Mouse (Mus musculus) MEL-GATA-1-ER (cell line): ENCODE results near the gene Per1.
A peak's percentile ranks its signal among the peaks of the same experiment; 100 is the strongest.
"Not testable (repeated sequence)": the region's sequence is repeated elsewhere in the genome, so short reads cannot be mapped to it uniquely, and the experiment has no call there.

Source experiments
- DNase-seq: peaks from one replicate; pipeline ENCODE4 v3.0.0-alpha.2; 2012; ENCODE audit warnings: low read depth; ENCODE audit errors: extremely low read depth

Gene Per1

GRCm38 (mm10) chr11:69080855-69081222 is 14.2 kb upstream of the Per1 start:
- no peak for DNase-seq

- DNase-seq = no peak
These were observed 13.4 kb upstream of the Per1 start for GRCm38 (mm10) chr11:69081613-69082012.

- DNase-seq = no peak
These were observed 9.4 kb upstream of the Per1 start for GRCm38 (mm10) chr11:69085608-69086007.

- no peak for DNase-seq
These were observed 8.6 kb upstream of the Per1 start for GRCm38 (mm10) chr11:69086390-69086789.

GRCm38 (mm10) chr11:69087082-69087481 is 7.9 kb upstream of the Per1 start:
- DNase-seq = no peak

GRCm38 (mm10) chr11:69087597-69087996 is 7.4 kb upstream of the Per1 start:
- no peak for DNase-seq

GRCm38 (mm10) chr11:69088103-69088855 is 6.7 kb upstream of the Per1 start, which contains the start of gene Vamp2:
TSS of gene Vamp2 (plus strand) at chr11:69088490.
- DNase-seq = no peak

GRCm38 (mm10) chr11:69088856-69089615 is 6.0 kb upstream of the Per1 start:
- DNase-seq = no peak

- no peak for DNase-seq
These were observed 5.3 kb upstream of the Per1 start for GRCm38 (mm10) chr11:69089616-69090290.

GRCm38 (mm10) chr11:69090367-69090766 is 4.7 kb upstream of the Per1 start:
- no peak for DNase-seq

GRCm38 (mm10) chr11:69091566-69092385 is 3.2 kb upstream of the Per1 start:
- no peak for DNase-seq

- DNase-seq = no peak
These were observed 2.6 kb upstream of the Per1 start for GRCm38 (mm10) chr11:69092386-69092751.

GRCm38 (mm10) chr11:69092871-69093270 is 2.1 kb upstream of the Per1 start:
- no peak for DNase-seq

- DNase-seq = not testable (repeated sequence)
These were observed 1.2 kb upstream of the Per1 start for GRCm38 (mm10) chr11:69093856-69094255.

- peak; percentile 40 for DNase-seq
These were observed 654 bp downstream of the Per1 start for GRCm38 (mm10) chr11:69095511-69096231.

- DNase-seq = no peak
These were observed 1.5 kb downstream of the Per1 start for GRCm38 (mm10) chr11:69096360-69096986.

- DNase-seq = peak; percentile 87
These were observed 2.2 kb downstream of the Per1 start for GRCm38 (mm10) chr11:69096987-69097900.

GRCm38 (mm10) chr11:69098039-69098761 is 3.2 kb downstream of the Per1 start:
- no peak for DNase-seq

GRCm38 (mm10) chr11:69098762-69099091 is 3.7 kb downstream of the Per1 start:
- peak; percentile 90 for DNase-seq
